Mouse (Mus musculus): ENCODE measurements around the gene Tpbg. TPM values are rescaled to one million over a fixed set of nuclear protein-coding genes. Genes with fewer than 3 reads are reported as not detected.

Gene Tpbg
- total RNA-seq, 2 experiments from 2014 or later = 0.94 to 1.2 TPM

Other genes starting within 250 kb of the Tpbg start
- gene Ibtk, start 93.0 kb upstream of the Tpbg start, total RNA-seq (2021) = 10 to 100 TPM; 33.9 to 37.8 TPM